Comparison of ENCODE assay signal across 21 mouse cellular contexts in the genomic region with DNA sequence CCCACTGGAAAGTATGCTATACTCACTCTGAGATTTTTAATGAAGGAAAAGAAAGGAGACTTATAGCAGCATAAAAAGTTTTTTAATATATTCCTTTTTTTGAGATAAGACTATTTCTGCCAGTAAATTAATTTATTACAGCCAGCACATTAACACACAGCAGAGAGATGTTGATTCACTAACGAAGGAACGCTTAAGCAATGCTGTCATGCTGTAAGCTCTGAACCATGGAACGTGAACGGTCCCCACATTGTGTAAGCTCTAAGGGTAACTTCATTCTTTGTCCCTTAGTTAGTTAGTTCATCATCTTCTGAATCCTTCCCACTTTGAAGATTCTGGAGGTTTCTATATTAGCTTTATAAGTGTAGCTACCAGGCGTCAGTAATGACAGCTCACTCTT.
"Had no signal": no experiment of that assay in that cellular context is flagged by ENCODE, and none has a peak within 500 bp of the region (broad histone marks: within the 10 kb centered on the region; RNA-seq: fewer than 3 reads in every experiment).

No protein-coding gene starts in this region.

- H3K36me3 ChIP-seq: limb, embryonic 10.5 days; limb, embryonic 13.5 days; liver, embryonic 12.5 days; liver, embryonic 15.5 days; lung, embryonic 15.5 days; midbrain, embryonic 10.5 days had no signal

- DNase-seq: kidney, adult 2 months; kidney, postnatal 25 days; layer of hippocampus, adult 9-11 months; liver; lung, adult 18-20 months; lung, postnatal 10 days; lung, postnatal 36 days; thymus, adult 2 months; thymus, postnatal 14 days; thymus, postnatal 4 days had no signal

- H3K9me3 ChIP-seq: limb, embryonic 10.5 days; limb, embryonic 13.5 days; liver, embryonic 12.5 days; liver, embryonic 15.5 days; lung, embryonic 15.5 days; megakaryocyte, embryonic 14.5 days; midbrain, embryonic 10.5 days had no signal

- H3K27me3 ChIP-seq: limb, embryonic 13.5 days; liver, embryonic 12.5 days; liver, embryonic 15.5 days; lung, embryonic 15.5 days; megakaryocyte, embryonic 14.5 days had no signal

- H3K4me2 ChIP-seq: limb, embryonic 13.5 days; liver, embryonic 12.5 days; liver, embryonic 15.5 days; lung, embryonic 15.5 days had no signal

- ATAC-seq: liver, embryonic 12.5 days had no signal

- H3K4me1 ChIP-seq: limb, embryonic 10.5 days; limb, embryonic 13.5 days; liver, embryonic 12.5 days; liver, embryonic 15.5 days; lung, embryonic 15.5 days; megakaryocyte, embryonic 14.5 days had no signal

- H3K27ac ChIP-seq: kidney, postnatal 0 days; layer of hippocampus, adult 2 months; limb, embryonic 10.5 days; limb, embryonic 13.5 days; liver, embryonic 12.5 days; liver, embryonic 15.5 days; lung, embryonic 15.5 days; midbrain, embryonic 10.5 days; stomach, postnatal 0 days had no signal

- H3K9ac ChIP-seq: limb, embryonic 13.5 days; liver, embryonic 12.5 days; liver, embryonic 15.5 days; lung, embryonic 15.5 days had no signal

- H3K4me3 ChIP-seq: layer of hippocampus, adult 2 months; limb, embryonic 10.5 days; limb, embryonic 13.5 days; liver, embryonic 12.5 days; liver, embryonic 15.5 days; lung, embryonic 15.5 days; megakaryocyte, embryonic 14.5 days; midbrain, embryonic 10.5 days; myocyte had no signal
